In genomic region chr11:104289199-104290031, GRCm38 (mm10) we compare ENCODE assay signal across 8 mouse cellular contexts. TPM values are rescaled to one million over a fixed set of nuclear protein-coding genes. Genes with fewer than 3 reads are reported as not detected.
DNase-seq lines count a peak whose midpoint lies in the region; ATAC-seq and TF ChIP-seq lines count a peak whose summit lies in the region.

No protein-coding gene starts in this region.

- dilution Hi-C loops in CH12.LX (cut with MboI; ENCODE audit: extremely low pct_ligation_motif_present, extremely low pct_unique_long_range_greater_than_20kb, low sequenced_read_pairs): no loop called here

- no peaks in the 10 kb centered on the region for H3K79me2 ChIP-seq in CH12.LX (replicated peaks; ENCODE audit: control insufficient read depth, extremely low read depth, insufficient read depth, poor library complexity, severe bottlenecking)

- WGBS in heart, postnatal 0 days: 28% methylated on average over 13 of the region's 13 CpGs
- 26% methylated on average over 13 of the region's 13 CpGs for WGBS in liver, embryonic 15.5 days (ENCODE audit: insufficient replicate concordance)
- 22% methylated on average over 13 of the region's 13 CpGs for WGBS in neural tube, embryonic 11.5 days

- no peak for TF ChIP-seq POLR2A in CH12.LX (IDR thresholded peaks at IDR 0.05; ENCODE audit: low read depth, low read length)
- no peak for TF ChIP-seq POLR2A in brain, embryonic 14.5 days (IDR thresholded peaks at IDR 0.05; ENCODE audit: borderline replicate concordance, extremely low read depth, insufficient read depth, insufficient read length, poor library complexity, severe bottlenecking)

- no peaks in the 10 kb centered on the region for H3K27me3 ChIP-seq in CH12.LX (replicated peaks)
- H3K27me3 ChIP-seq in heart, postnatal 0 days (ENCODE audit: control insufficient read depth, insufficient read depth, low read length): peaks cover 5% of the 10 kb centered on the region; the same call in 1 of the 2 replicates
- H3K27me3 ChIP-seq in liver, embryonic 15.5 days: no peaks in the 10 kb centered on the region
- no peaks in the 10 kb centered on the region for H3K27me3 ChIP-seq in neural tube, embryonic 11.5 days (ENCODE audit: control insufficient read depth, insufficient read depth, low read length)

- H3K4me2 ChIP-seq in CH12.LX (ENCODE audit: insufficient read depth, low read depth, poor library complexity, severe bottlenecking): peak overlapping the region; percentile 33; the same call in 1 of the 2 replicates
- no peak overlapping the region for H3K4me2 ChIP-seq in heart, postnatal 0 days (ENCODE audit: low read depth, low read length)
- H3K4me2 ChIP-seq in liver, embryonic 15.5 days: peak overlapping the region; percentile 27; the same call in 1 of the 2 replicates
- no peak overlapping the region for H3K4me2 ChIP-seq in neural tube, embryonic 11.5 days (ENCODE audit: low read depth)

- peak; percentile 22 to 89; a peak in 3 of 4 replicates for TF ChIP-seq CTCF in CH12.LX (conservative IDR thresholded peaks at IDR 0.05 in 1 of 2, IDR thresholded peaks at IDR 0.05 in 1 of 2; ENCODE audit: low read depth in 2 of 2, low read length in 2 of 2)
- TF ChIP-seq CTCF in brain, embryonic 14.5 days (IDR thresholded peaks at IDR 0.05; ENCODE audit: borderline replicate concordance, extremely low read depth, insufficient read depth, insufficient read length): peak; percentile 82
- peak; percentile 59 for TF ChIP-seq CTCF in heart, postnatal 0 days (IDR thresholded peaks at IDR 0.05; ENCODE audit: low read depth)

- in situ Hi-C loops in CH12.LX (cut with MboI; ENCODE audit: low pct_ligation_motif_present, low pct_unique_long_range_greater_than_20kb, low sequenced_read_pairs): no loop called here

- H3K36me3 ChIP-seq in CH12.LX (replicated peaks in 1 of 2; ENCODE audit: control insufficient read depth in 1 of 2, insufficient read depth in 1 of 2, low read length in 1 of 2): no peaks in the 10 kb centered on the region
- H3K36me3 ChIP-seq in heart, postnatal 0 days (replicated peaks; ENCODE audit: control insufficient read depth, insufficient read depth, low read length): no peaks in the 10 kb centered on the region
- no peaks in the 10 kb centered on the region for H3K36me3 ChIP-seq in liver, embryonic 15.5 days (replicated peaks)
- H3K36me3 ChIP-seq in neural tube, embryonic 11.5 days (ENCODE audit: control insufficient read depth, insufficient read depth, low read length): no peaks in the 10 kb centered on the region

- peaks cover 7 to 24% of the 10 kb centered on the region in 2 experiments for H3K4me1 ChIP-seq in CH12.LX (ENCODE audit: control insufficient read depth in 1 of 2, insufficient read depth in 2 of 2)
- no peaks in the 10 kb centered on the region for H3K4me1 ChIP-seq in heart, postnatal 0 days (ENCODE audit: control insufficient read depth, insufficient read depth)
- H3K4me1 ChIP-seq in liver, embryonic 15.5 days (replicated peaks): peaks cover 39% of the 10 kb centered on the region
- no peaks in the 10 kb centered on the region; the same call in 1 of the 2 replicates for H3K4me1 ChIP-seq in neural tube, embryonic 11.5 days (ENCODE audit: control insufficient read depth, insufficient read depth, low read length)

- peak; percentile 39; the same call in 1 of the 2 replicates for TF ChIP-seq EP300 in CH12.LX (IDR thresholded peaks at IDR 0.05; ENCODE audit: low read length)
- TF ChIP-seq EP300 in heart, postnatal 0 days (IDR thresholded peaks at IDR 0.05; ENCODE audit: low read depth): no peak

- DNase-seq in CH12.LX (ENCODE audit: extremely low read depth): peak; percentile 95
- DNase-seq in brain, embryonic 14.5 days (ENCODE audit: low read depth): peak; percentile 70
- DNase-seq in fat pad, adult 2 months (ENCODE audit: extremely low read depth, low read depth, low spot score): peak; percentile 68
- DNase-seq in heart, postnatal 0 days (ENCODE audit: low spot score): peak; percentile 58
- peak; percentile 63 to 78 for DNase-seq in kidney, postnatal 36 days
- DNase-seq in neural tube, embryonic 11.5 days (ENCODE audit: low spot score): peak; percentile 73
- DNase-seq in testis, postnatal 10 days (ENCODE audit: low spot score): peak; percentile 72

- ATAC-seq in heart, postnatal 0 days (ENCODE audit: insufficient read depth, low read depth): peak; percentile 62
- no peak; the same call in 1 of the 2 replicates for ATAC-seq in liver, embryonic 15.5 days (ENCODE audit: insufficient read depth)
- peak; percentile 68; the same call in 1 of the 2 replicates for ATAC-seq in neural tube, embryonic 11.5 days (ENCODE audit: insufficient read depth, low FRiP score, low TSS enrichment)

- H3K27ac ChIP-seq in CH12.LX (ENCODE audit: insufficient read depth, low read depth): peak overlapping the region; percentile 15
- H3K27ac ChIP-seq in heart, postnatal 0 days (ENCODE audit: low read depth): no peak overlapping the region
- no peak overlapping the region; the same call in 1 of the 2 replicates for H3K27ac ChIP-seq in liver, embryonic 15.5 days (replicated peaks)
- peak overlapping the region; percentile 75 for H3K27ac ChIP-seq in neural tube, embryonic 11.5 days (ENCODE audit: low read depth, low read length)

- H3K9me3 ChIP-seq in CH12.LX (replicated peaks; ENCODE audit: low read length): peaks cover 5% of the 10 kb centered on the region
- H3K9me3 ChIP-seq in heart, postnatal 0 days (replicated peaks; ENCODE audit: control insufficient read depth, low read length): no peaks in the 10 kb centered on the region
- H3K9me3 ChIP-seq in liver, embryonic 15.5 days (replicated peaks): no peaks in the 10 kb centered on the region
- H3K9me3 ChIP-seq in neural tube, embryonic 11.5 days (ENCODE audit: control insufficient read depth, low read length): no peaks in the 10 kb centered on the region

- peak overlapping the region in 1 of 3 experiments; percentile 32 for H3K4me3 ChIP-seq in CH12.LX (replicated peaks in 1 of 3; ENCODE audit: low read depth in 2 of 3, low read length in 2 of 3, poor library complexity in 1 of 3)
- H3K4me3 ChIP-seq in heart, postnatal 0 days (ENCODE audit: low read depth, low read length): no peak overlapping the region
- no peak overlapping the region; the same call in 1 of the 2 replicates for H3K4me3 ChIP-seq in liver, embryonic 15.5 days (replicated peaks)
- H3K4me3 ChIP-seq in neural tube, embryonic 11.5 days (ENCODE audit: low read depth, low read length): no peak overlapping the region

- no peak overlapping the region; the same call in 1 of the 2 replicates for H3K9ac ChIP-seq in CH12.LX (ENCODE audit: insufficient read depth, low read depth)
- H3K9ac ChIP-seq in heart, postnatal 0 days (replicated peaks; ENCODE audit: low read depth, low read length): no peak overlapping the region
- H3K9ac ChIP-seq in liver, embryonic 15.5 days: no peak overlapping the region
- H3K9ac ChIP-seq in neural tube, embryonic 11.5 days (ENCODE audit: low read length): peak overlapping the region; percentile 51

- peak; percentile 93 for TF ChIP-seq RAD21 in CH12.LX (IDR thresholded peaks at IDR 0.05; ENCODE audit: low read depth, low read length)

TF ChIP-seq in CH12.LX, 34 proteins besides CTCF, POLR2A, EP300 and RAD21:
- TF ChIP-seq JUND (conservative IDR thresholded peaks at IDR 0.05; ENCODE audit: low read depth, low read length): 0 out of 2 replicates have a peak, but pooled peaks have one; percentile 21
- TF ChIP-seq ELF1 (IDR thresholded peaks at IDR 0.05; ENCODE audit: low read depth, low read length): peak; percentile 51; the same call in 1 of the 2 replicates
- TF ChIP-seq POLR2AphosphoS2 (IDR thresholded peaks at IDR 0.05; ENCODE audit: low read depth, low read length): no peak
- no peak for TF ChIP-seq MAZ (IDR thresholded peaks at IDR 0.05; ENCODE audit: low read depth, low read length)
- TF ChIP-seq MAFK (IDR thresholded peaks at IDR 0.05; ENCODE audit: insufficient replicate concordance, low read length): peak; percentile 7; the same call in 1 of the 2 replicates
- peak; percentile 52 for TF ChIP-seq SMC3 (IDR thresholded peaks at IDR 0.05; ENCODE audit: low read depth, low read length)
- peak; percentile 19; the same call in 1 of the 2 replicates for TF ChIP-seq HCFC1 (IDR thresholded peaks at IDR 0.05; ENCODE audit: low read depth, low read length)
- no peak for TF ChIP-seq JUN (IDR thresholded peaks at IDR 0.05; ENCODE audit: insufficient read depth, low read depth, low read length)
- TF ChIP-seq MYC (IDR thresholded peaks at IDR 0.05; ENCODE audit: low read depth, low read length): 0 out of 2 replicates have a peak, but pooled peaks have one; percentile 38
- peak; percentile 27 for TF ChIP-seq IRF4 (IDR thresholded peaks at IDR 0.05; ENCODE audit: low read depth, low read length)
- TF ChIP-seq NELFE (IDR thresholded peaks at IDR 0.05; ENCODE audit: low read depth, low read length): peak; percentile 30; the same call in 1 of the 2 replicates
- peak; percentile 40; the same call in 1 of the 2 replicates for TF ChIP-seq TCF12 (IDR thresholded peaks at IDR 0.05; ENCODE audit: low read depth, low read length)
- peak; percentile 91 for TF ChIP-seq CHD2 (IDR thresholded peaks at IDR 0.05; ENCODE audit: low read length)
- peak; percentile 15; the same call in 1 of the 2 replicates for TF ChIP-seq BHLHE40 (IDR thresholded peaks at IDR 0.05; ENCODE audit: low read depth, low read length)
- 0 out of 2 replicates have a peak, but pooled peaks have one; percentile 39 for TF ChIP-seq MAX (IDR thresholded peaks at IDR 0.05; ENCODE audit: low read length)

RNA-seq across cellular contexts. Expression of gene Mapt, which starts 58.2 kb away (rescaled TPM):
- 0.29 and 0.64 TPM in 2 replicates for total RNA-seq in CH12.LX (2012; rRNA removed)
- total RNA-seq in CH12.LX (2014; rRNA removed): 0.18 and 0.21 TPM in 2 replicates
- 1.7 TPM in 2 replicates for polyA plus RNA-seq in CH12.LX (2012; ENCODE audit: insufficient read length, low read depth)
- polyA plus RNA-seq in brain, embryonic 14.5 days (2012; rRNA removed): 305 and 557 TPM in 2 replicates
- 0.23 and 0.31 TPM in 2 replicates for total RNA-seq in heart, postnatal 0 days (2014; rRNA removed; ENCODE audit: low replicate concordance)
- polyA plus RNA-seq in heart, postnatal 0 days (2015; fragmentation: Nextera tagmentation; extraction: Ambion mirVana): 0.34 and 0.63 TPM in 2 replicates
- polyA plus RNA-seq in liver, embryonic 15.5 days (2015; fragmentation: Nextera tagmentation; extraction: Ambion mirVana): 0.44 and 0.46 TPM in 2 replicates
- 107 and 121 TPM in 2 replicates for polyA plus RNA-seq in neural tube, embryonic 11.5 days (2014; fragmentation: Nextera tagmentation; extraction: Ambion mirVana)

Comparison
In these comparisons a context has a peak if more than half of its experiments do, and no peak if none do; other contexts are left out.
1. H3K27ac ChIP-seq: peak in CH12.LX (single experiment) and neural tube, embryonic 11.5 days (single experiment); none in heart, postnatal 0 days (single experiment) and liver, embryonic 15.5 days (single experiment).
2. H3K4me2 ChIP-seq: peak in CH12.LX (single experiment) and liver, embryonic 15.5 days (single experiment); none in heart, postnatal 0 days (single experiment) and neural tube, embryonic 11.5 days (single experiment).
3. RNA of gene Mapt, which starts 58.2 kb away (polyA plus RNA-seq): 305 to 557 TPM in brain, embryonic 14.5 days and 107 to 121 TPM in neural tube, embryonic 11.5 days; 1.7 TPM in CH12.LX, 0.34 to 0.63 TPM in heart, postnatal 0 days and 0.44 to 0.46 TPM in liver, embryonic 15.5 days; every median in the first group is over 10 times any median in the second.
4. Peak in every context shown above with its lines, with median percentiles within 50 percentile points of each other: DNase-seq and CTCF ChIP-seq.